Mouse (Mus musculus) adrenal gland, adult 18-20 months (tissue): ENCODE data around the gene Olfr1037. TPM values are rescaled to one million over a fixed set of nuclear protein-coding genes. Genes with fewer than 3 reads are reported as not detected.
"Not testable (repeated sequence)": the region's sequence is repeated elsewhere in the genome, so short reads cannot be mapped to it uniquely, and the experiment has no call there.

Experiments used
- DNase-seq, 2 experiments: peaks; one replicate each; pipeline ENCODE4 v3.0.0; 2021 to 2022; ENCODE audit warnings: low spot score in 2 of 2
- long read RNA-seq, 2 experiments: library from polyadenylated mRNA; stranded (forward); transcript quantifications; one replicate each; pipeline ENCODE4 v2.0.0; 2021
- total RNA-seq, 2 experiments: library from RNA; stranded (reverse); gene quantifications; 1 replicate in 1 of 2; 2 replicates in 1 of 2; pipeline ENCODE4 v1.2.3; 2021

Olfr1037 gene
- total RNA-seq: not detected
- long read RNA-seq, experiment 1: 0 reads
- long read RNA-seq, experiment 2: 0 reads

GRCm38 (mm10) chr2:86087285-86087684, at the start of gene Olfr1037:
TSS of gene Olfr1037 (minus strand) at chr2:86087385.
- DNase-seq: no peak

GRCm38 (mm10) chr2:86135828-86136227, 48.6 kb upstream of the Olfr1037 start, which contains the start of gene Olfr1039:
TSS of gene Olfr1039 (minus strand) at chr2:86135928.
- DNase-seq: no peak

- DNase-seq: not testable (repeated sequence)
These were observed 6.7 kb downstream of the Olfr1037 start for GRCm38 (mm10) chr2:86080478-86080877.

- DNase-seq: not testable (repeated sequence)
These were observed 13.5 kb downstream of the Olfr1037 start, which contains the start of gene Olfr1036 for GRCm38 (mm10) chr2:86073692-86074091. TSS of gene Olfr1036 (plus strand) at chr2:86073992.

- no peak for DNase-seq
These were observed 17.0 kb downstream of the Olfr1037 start for GRCm38 (mm10) chr2:86070189-86070588.

- DNase-seq: not testable (repeated sequence)
These were observed 23.4 kb downstream of the Olfr1037 start for GRCm38 (mm10) chr2:86063766-86064165.

GRCm38 (mm10) chr2:86050777-86051176, 36.4 kb downstream of the Olfr1037 start:
- not testable (repeated sequence) for DNase-seq

- no peak for DNase-seq
These were observed 41.6 kb downstream of the Olfr1037 start, which contains the start of gene Olfr1034 for GRCm38 (mm10) chr2:86045561-86045960. TSS of gene Olfr1034 (plus strand) at chr2:86045861.

Other genes with a start within 250 kb of the Olfr1037 start
- gene Olfr1019, start 241.9 kb downstream of the Olfr1037 start, total RNA-seq: not detected
- not detected for gene Olfr1020, start 240.4 kb downstream of the Olfr1037 start, total RNA-seq
- gene Olfr1022, start 218.8 kb downstream of the Olfr1037 start, total RNA-seq: not detected
- not detected for gene Olfr1023, start 201.7 kb downstream of the Olfr1037 start, total RNA-seq
- not detected for gene Olfr1024, start 182.3 kb downstream of the Olfr1037 start, total RNA-seq
- not detected for gene Olfr1025-ps1, start 172.2 kb downstream of the Olfr1037 start, total RNA-seq
- not detected for gene Olfr1026, start 165.8 kb downstream of the Olfr1037 start, total RNA-seq
- not detected for gene Olfr1028, start 136.9 kb downstream of the Olfr1037 start, total RNA-seq
- under 1 TPM in 1 of 2 experiments, not detected in 1; 0.30 TPM for gene Olfr1029, start 113.5 kb downstream of the Olfr1037 start, total RNA-seq
- gene Olfr1030, start 108.1 kb downstream of the Olfr1037 start, total RNA-seq: not detected
- gene Olfr1031, start 97.1 kb downstream of the Olfr1037 start, total RNA-seq: not detected
- not detected for gene Olfr1032, start 81.8 kb downstream of the Olfr1037 start, total RNA-seq
- gene Olfr1033, start 66.8 kb downstream of the Olfr1037 start, total RNA-seq: 1 to 10 TPM; 3.5 to 4.1 TPM
- under 1 TPM; 0.10 to 0.27 TPM for gene Olfr1034, start 41.5 kb downstream of the Olfr1037 start, total RNA-seq
- gene Olfr1036, start 13.4 kb downstream of the Olfr1037 start, total RNA-seq: not detected
- gene Olfr1039, start 48.5 kb upstream of the Olfr1037 start, total RNA-seq: not detected
- gene Olfr1040, start 59.3 kb upstream of the Olfr1037 start, total RNA-seq: not detected
- gene Olfr1042, start 74.5 kb upstream of the Olfr1037 start, total RNA-seq: not detected
- not detected for gene Olfr1043, start 80.1 kb upstream of the Olfr1037 start, total RNA-seq
- not detected for gene Olfr1044, start 90.4 kb upstream of the Olfr1037 start, total RNA-seq
- not detected for gene Olfr52, start 98.3 kb upstream of the Olfr1037 start, total RNA-seq
- not detected for gene Olfr1045, start 115.6 kb upstream of the Olfr1037 start, total RNA-seq
- gene Olfr1046, start 131.9 kb upstream of the Olfr1037 start, total RNA-seq: not detected
- gene Olfr1047, start 144.0 kb upstream of the Olfr1037 start, total RNA-seq: not detected
- not detected for gene Olfr1048, start 152.9 kb upstream of the Olfr1037 start, total RNA-seq
- not detected for gene Olfr1049, start 170.9 kb upstream of the Olfr1037 start, total RNA-seq
- gene Olfr1051, start 191.7 kb upstream of the Olfr1037 start, total RNA-seq: not detected
- gene Olfr1052, start 205.1 kb upstream of the Olfr1037 start, total RNA-seq: not detected
- gene Olfr1053, start 227.9 kb upstream of the Olfr1037 start, total RNA-seq: not detected
- not detected for gene Olfr1054, start 248.0 kb upstream of the Olfr1037 start, total RNA-seq